Mouse (Mus musculus) MEL (cell line): ENCODE data around the gene Nop9. TPM values are rescaled to one million over a fixed set of nuclear protein-coding genes. Genes with fewer than 3 reads are reported as not detected.
"Not testable (repeated sequence)": the region's sequence is repeated elsewhere in the genome, so short reads cannot be mapped to it uniquely, and the experiment has no call there.

ENCODE experiments used
- DNase-seq: peaks from one replicate; pipeline ENCODE4 v3.0.0; 2011; ENCODE audit warnings: low read depth, low spot score
- H3K27ac ChIP-seq: 2 replicates; pipeline ENCODE4 v1.5.1; 2012; ENCODE audit warnings: low read depth, mild to moderate bottlenecking, control low read depth, low read length, moderate library complexity; ENCODE audit not compliant: control insufficient read depth
- H3K27me3 ChIP-seq, 2 experiments: fragments of 150-350 bp in 1 of 2; sonication (generic) in 1 of 2; 2 replicates each; pipeline ENCODE4 v1.6.1; 2012; ENCODE audit warnings: low read length in 2 of 2, mild to moderate bottlenecking in 2 of 2, improper control_type of control experiment in 1 of 2, moderate library complexity in 1 of 2; ENCODE audit not compliant: insufficient read depth in 2 of 2, control insufficient read depth in 1 of 2
- H3K36me3 ChIP-seq, 2 experiments: 2 replicates each; pipeline ENCODE4 v1.6.1; 2012 to 2014; ENCODE audit warnings: low read length in 2 of 2, improper control_type of control experiment in 1 of 2, inconsistent platforms in 1 of 2, mild to moderate bottlenecking in 1 of 2; ENCODE audit not compliant: insufficient read depth in 2 of 2, control insufficient read depth in 1 of 2
- H3K4me1 ChIP-seq, 2 experiments: fragments of 150-350 bp in 1 of 2; sonication (generic) in 1 of 2; 2 replicates each; pipeline ENCODE4 v1.6.1; 2012; ENCODE audit warnings: low read length in 2 of 2, improper control_type of control experiment in 1 of 2, mild to moderate bottlenecking in 1 of 2; ENCODE audit not compliant: insufficient read depth in 2 of 2, control insufficient read depth in 1 of 2
- H3K4me3 ChIP-seq, 2 experiments: fragments of 150-350 bp in 1 of 2; sonication (generic) in 1 of 2; 2 replicates each; pipeline ENCODE4 v1.5.1; 2012; ENCODE audit warnings: low read depth in 2 of 2, low read length in 2 of 2, mild to moderate bottlenecking in 2 of 2, moderate library complexity in 2 of 2, control low read depth in 1 of 2, improper control_type of control experiment in 1 of 2; ENCODE audit not compliant: control insufficient read depth in 1 of 2, insufficient read depth in 1 of 2
- H3K79me2 ChIP-seq: 2 replicates; pipeline ENCODE4 v1.6.1; 2012; ENCODE audit warnings: mild to moderate bottlenecking, low read length, moderate library complexity; ENCODE audit not compliant: control insufficient read depth, poor library complexity, insufficient read depth
- H3K9ac ChIP-seq: 2 replicates; pipeline ENCODE4 v1.6.1; 2012; ENCODE audit warnings: low read depth, mild to moderate bottlenecking, control low read depth, low read length, moderate library complexity; ENCODE audit not compliant: control insufficient read depth, poor library complexity, severe bottlenecking
- H3K9me3 ChIP-seq: fragments of 150-350 bp; sonication (generic); replicated peaks from 2 replicates; pipeline ENCODE4 v1.6.1; 2012; ENCODE audit warnings: mild to moderate bottlenecking, low read length, improper control_type of control experiment, moderate library complexity; ENCODE audit not compliant: insufficient read depth
- BHLHE40 ChIP-seq: IDR thresholded peaks from 2 replicates; pipeline ENCODE4 v1.6.1; 2012; ENCODE audit warnings: low read depth, mild to moderate bottlenecking, inconsistent platforms, low read length, improper control_type of control experiment, borderline replicate concordance
- CHD1 ChIP-seq: IDR thresholded peaks from 2 replicates; pipeline ENCODE4 v1.6.1; 2012; ENCODE audit warnings: low read depth, mild to moderate bottlenecking, inconsistent platforms, low read length, improper control_type of control experiment
- CHD2 ChIP-seq: IDR thresholded peaks from 2 replicates; pipeline ENCODE4 v1.6.1; 2011; ENCODE audit warnings: low read length, improper control_type of control experiment
- CTCF ChIP-seq, 3 experiments: IDR thresholded peaks in 2 of 3; conservative IDR thresholded peaks in 1 of 3; 2 replicates each; pipeline ENCODE4 v1.5.1; 2011 to 2012; ENCODE audit warnings: low read length in 3 of 3, low read depth in 2 of 3, mild to moderate bottlenecking in 2 of 3, improper control_type of control experiment in 1 of 3, inconsistent platforms in 1 of 3, mixed read lengths in 1 of 3, moderate library complexity in 1 of 3; ENCODE audit not compliant: control insufficient read depth in 1 of 3, insufficient read depth in 1 of 3, poor library complexity in 1 of 3, severe bottlenecking in 1 of 3
- E2F4 ChIP-seq: IDR thresholded peaks from 2 replicates; pipeline ENCODE4 v1.6.1; 2011; ENCODE audit warnings: low read depth, low read length, improper control_type of control experiment, borderline replicate concordance
- ELF1 ChIP-seq: IDR thresholded peaks from 2 replicates; pipeline ENCODE4 v1.6.1; 2014; ENCODE audit warnings: low read depth, mild to moderate bottlenecking, inconsistent platforms, low read length, improper control_type of control experiment, moderate library complexity
- ETS1 ChIP-seq: IDR thresholded peaks from 2 replicates; pipeline ENCODE4 v1.6.1; 2012; ENCODE audit warnings: low read depth, mild to moderate bottlenecking, inconsistent platforms, low read length, improper control_type of control experiment, moderate library complexity
- HCFC1 ChIP-seq: IDR thresholded peaks from 2 replicates; pipeline ENCODE4 v1.6.1; 2012; ENCODE audit warnings: low read depth, mild to moderate bottlenecking, inconsistent platforms, low read length, improper control_type of control experiment, moderate library complexity
- MAFK ChIP-seq: IDR thresholded peaks from 2 replicates; pipeline ENCODE4 v1.6.1; 2011; ENCODE audit warnings: low read depth, mild to moderate bottlenecking, low read length, improper control_type of control experiment, borderline replicate concordance
- MXI1 ChIP-seq: IDR thresholded peaks from 2 replicates; pipeline ENCODE4 v1.6.1; 2011; ENCODE audit warnings: mild to moderate bottlenecking, low read depth, low read length, improper control_type of control experiment
- MYB ChIP-seq: IDR thresholded peaks from 2 replicates; pipeline ENCODE4 v1.6.1; 2011; ENCODE audit warnings: mild to moderate bottlenecking, low read depth, low read length, improper control_type of control experiment
- NELFE ChIP-seq: IDR thresholded peaks from 2 replicates; pipeline ENCODE4 v1.6.1; 2011; ENCODE audit warnings: low read depth, low read length, improper control_type of control experiment
- NRF1 ChIP-seq: IDR thresholded peaks from 2 replicates; pipeline ENCODE4 v1.6.1; 2014; ENCODE audit warnings: low read depth, mild to moderate bottlenecking, inconsistent platforms, low read length, improper control_type of control experiment, moderate library complexity; ENCODE audit not compliant: poor library complexity, insufficient read depth, severe bottlenecking
- POLR2A ChIP-seq, 2 experiments: IDR thresholded peaks; 2 replicates each; pipeline ENCODE4 v1.6.1; 2011 to 2012; ENCODE audit warnings: low read length in 2 of 2, mild to moderate bottlenecking in 2 of 2, control low read depth in 1 of 2, improper control_type of control experiment in 1 of 2, low read depth in 1 of 2, moderate library complexity in 1 of 2; ENCODE audit not compliant: control insufficient read depth in 1 of 2, insufficient read depth in 1 of 2, poor library complexity in 1 of 2
- POLR2AphosphoS2 ChIP-seq: IDR thresholded peaks from 2 replicates; pipeline ENCODE4 v1.6.1; 2011; ENCODE audit warnings: low read length, improper control_type of control experiment
- POLR2AphosphoS5 ChIP-seq: IDR thresholded peaks from 2 replicates; pipeline ENCODE4 v1.6.1; 2012; ENCODE audit warnings: low read depth, borderline replicate concordance, mild to moderate bottlenecking, inconsistent platforms, low read length, moderate library complexity, mixed read lengths
- RAD21 ChIP-seq: IDR thresholded peaks from 2 replicates; pipeline ENCODE4 v1.6.1; 2011; ENCODE audit warnings: mild to moderate bottlenecking, low read depth, low read length, improper control_type of control experiment
- RCOR1 ChIP-seq: IDR thresholded peaks from 2 replicates; pipeline ENCODE4 v1.6.1; 2012; ENCODE audit warnings: low read depth, mild to moderate bottlenecking, inconsistent platforms, low read length, improper control_type of control experiment
- SIN3A ChIP-seq: IDR thresholded peaks from 2 replicates; pipeline ENCODE4 v1.6.1; 2012; ENCODE audit warnings: low read length, improper control_type of control experiment, inconsistent platforms
- SMC3 ChIP-seq: IDR thresholded peaks from 2 replicates; pipeline ENCODE4 v1.6.1; 2011; ENCODE audit warnings: low read depth, low read length, improper control_type of control experiment
- TBP ChIP-seq: IDR thresholded peaks from 2 replicates; pipeline ENCODE4 v1.8.0; 2011; ENCODE audit warnings: low read depth, low read length, improper control_type of control experiment
- ZC3H11A ChIP-seq: IDR thresholded peaks from 2 replicates; pipeline ENCODE4 v1.6.1; 2012; ENCODE audit warnings: low read depth, mild to moderate bottlenecking, inconsistent platforms, low read length, improper control_type of control experiment
- ZKSCAN1 ChIP-seq: IDR thresholded peaks from 2 replicates; pipeline ENCODE4 v1.6.1; 2012; ENCODE audit warnings: low read depth, mild to moderate bottlenecking, inconsistent platforms, low read length, improper control_type of control experiment, moderate library complexity
- ZMIZ1 ChIP-seq: IDR thresholded peaks from 2 replicates; pipeline ENCODE4 v1.6.1; 2012; ENCODE audit warnings: low read depth, mild to moderate bottlenecking, inconsistent platforms, low read length, improper control_type of control experiment, moderate library complexity
- polyA plus RNA-seq, 2 experiments: library from polyadenylated mRNA; stranded (reverse) in 1 of 2; unstranded in 1 of 2; fragments of >175 nt in 1 of 2; fragments of >200 nt in 1 of 2; gene quantifications; 2 replicates each; pipeline versions ENCODE4 v1.2.1 to v1.2.4; 2012; ENCODE audit warnings: low replicate concordance in 2 of 2, low read depth in 1 of 2; ENCODE audit not compliant: insufficient read length in 2 of 2, insufficient read depth in 1 of 2, missing spikeins in 1 of 2
- total RNA-seq: library from RNA; depleted of rRNA; stranded (reverse); fragments of 300-350 nt; gene quantifications from 2 replicates; pipeline ENCODE4 v1.2.3, GENCODE M21; 2012

Nop9 gene
- total and polyA plus RNA-seq, 3 experiments: 47.8 to 112 TPM; not detected in 1

GRCm38 (mm10) chr14:55760156-55760555 is 14.7 kb downstream of the Nop9 start:
- TF ChIP-seq SMC3 (peak; percentile 69), HCFC1 (0 out of 2 replicates have a peak, but pooled peaks have one; percentile 35), NRF1 (peak; percentile 62), BHLHE40 (0 out of 2 replicates have a peak, but pooled peaks have one; percentile 23), SIN3A (0 out of 2 replicates have a peak, but pooled peaks have one; percentile 31), ZMIZ1 (0 out of 2 replicates have a peak, but pooled peaks have one; percentile 20), MXI1 (0 out of 2 replicates have a peak, but pooled peaks have one; percentile 22), CTCF (IDR thresholded peaks at IDR 0.05 in 2 of 3, conservative IDR thresholded peaks at IDR 0.05 in 1 of 3; ENCODE audit: control insufficient read depth in 1 of 3, insufficient read depth in 1 of 3, low read depth in 2 of 3, low read length in 3 of 3, poor library complexity in 1 of 3, severe bottlenecking in 1 of 3) (peak; percentile 63 to 75 (median 66); a peak in 5 of 6 replicates), RAD21 (peak; percentile 67), ZC3H11A (peak; percentile 62)
- TF ChIP-seq, all 39 proteins: peak for 10; not testable (repeated sequence) for 29
- DNase-seq: peak; percentile 75
- not testable (repeated sequence) for H3K36me3 ChIP-seq, H3K27ac ChIP-seq, H3K9ac ChIP-seq, H3K9me3 ChIP-seq, H3K79me2 ChIP-seq, H3K4me3 ChIP-seq, H3K27me3 ChIP-seq
- H3K4me1 ChIP-seq: peaks cover 6 to 19% of the 10 kb centered on the region in 2 experiments

GRCm38 (mm10) chr14:55761163-55761562 is 15.7 kb downstream of the Nop9 start, which contains the start of gene Ltb4r2:
TSS of gene Ltb4r2 (plus strand) at chr14:55761428.
- H3K4me3 ChIP-seq: no peak within 1 kb of the TSS
- peaks cover 6 to 24% of the 10 kb centered on the region in 2 experiments for H3K4me1 ChIP-seq
- TF ChIP-seq TBP: no peak
- TF ChIP-seq POLR2A (IDR thresholded peaks at IDR 0.05; ENCODE audit: control insufficient read depth in 1 of 2, insufficient read depth in 1 of 2, low read depth in 1 of 2, low read length in 2 of 2, poor library complexity in 1 of 2): 0 out of 4 replicates have a peak, but pooled peaks of 1 of the 2 experiments have one; percentile 20
- no peak within 1 kb of the TSS for H3K9ac ChIP-seq
- H3K9me3 ChIP-seq: no peaks in the 10 kb centered on the region
- H3K36me3 ChIP-seq: peaks cover 0 to 5% of the 10 kb centered on the region in 2 experiments; a peak in 2 of 4 replicates
- H3K27ac ChIP-seq: no peak within 1 kb of the TSS
- no peaks in the 10 kb centered on the region for H3K79me2 ChIP-seq
- no peak for DNase-seq
- H3K27me3 ChIP-seq: no peaks in the 10 kb centered on the region

- Histone ChIP-seq H3K9me3 (no peaks in the 10 kb centered on the region), H3K9ac (no peak overlapping the region), H3K4me1 (peaks cover 6 to 27% of the 10 kb centered on the region in 2 experiments), H3K27me3 (no peaks in the 10 kb centered on the region), H3K4me3 (no peak overlapping the region), H3K27ac (no peak overlapping the region), H3K36me3 (peaks cover 0 to 4% of the 10 kb centered on the region in 2 experiments; a peak in 2 of 4 replicates), H3K79me2 (no peaks in the 10 kb centered on the region)
- no peak for DNase-seq
- TF ChIP-seq ZKSCAN1: no peak
- TF ChIP-seq ELF1: no peak
- no peak for TF ChIP-seq POLR2AphosphoS5
- TF ChIP-seq CHD1: no peak
- no peak for TF ChIP-seq MYB
- TF ChIP-seq ZC3H11A: no peak
- TF ChIP-seq MAFK: no peak
- no peak for TF ChIP-seq E2F4
- no peak for TF ChIP-seq BHLHE40
- TF ChIP-seq ETS1: no peak
- TF ChIP-seq SIN3A: no peak
- no peak for TF ChIP-seq POLR2AphosphoS2
- no peak for TF ChIP-seq RCOR1
- TF ChIP-seq ZMIZ1: no peak
- no peak for TF ChIP-seq CHD2
- TF ChIP-seq NELFE: no peak
These were observed 16.7 kb downstream of the Nop9 start for GRCm38 (mm10) chr14:55762001-55762821.
